Mouse (Mus musculus) MEL (cell line): ENCODE data around the gene Rbfox2.

Experiments
- CTCF ChIP-seq, 3 experiments: IDR thresholded peaks in 2 of 3; conservative IDR thresholded peaks in 1 of 3; 2 replicates each; pipeline ENCODE4 v1.5.1; 2011 to 2012; ENCODE audit warnings: low read length in 3 of 3, low read depth in 2 of 3, mild to moderate bottlenecking in 2 of 3, improper control_type of control experiment in 1 of 3, inconsistent platforms in 1 of 3, mixed read lengths in 1 of 3, moderate library complexity in 1 of 3; ENCODE audit not compliant: control insufficient read depth in 1 of 3, insufficient read depth in 1 of 3, poor library complexity in 1 of 3, severe bottlenecking in 1 of 3
- E2F4 ChIP-seq: IDR thresholded peaks from 2 replicates; pipeline ENCODE4 v1.6.1; 2011; ENCODE audit warnings: low read depth, low read length, improper control_type of control experiment, borderline replicate concordance
- ETS1 ChIP-seq: IDR thresholded peaks from 2 replicates; pipeline ENCODE4 v1.6.1; 2012; ENCODE audit warnings: low read depth, mild to moderate bottlenecking, inconsistent platforms, low read length, improper control_type of control experiment, moderate library complexity
- MAX ChIP-seq: IDR thresholded peaks from 2 replicates; pipeline ENCODE4 v1.6.1; 2011; ENCODE audit warnings: low read length, improper control_type of control experiment
- POLR2A ChIP-seq, 2 experiments: IDR thresholded peaks; 2 replicates each; pipeline ENCODE4 v1.6.1; 2011 to 2012; ENCODE audit warnings: low read length in 2 of 2, mild to moderate bottlenecking in 2 of 2, control low read depth in 1 of 2, improper control_type of control experiment in 1 of 2, low read depth in 1 of 2, moderate library complexity in 1 of 2; ENCODE audit not compliant: control insufficient read depth in 1 of 2, insufficient read depth in 1 of 2, poor library complexity in 1 of 2
- ZNF384 ChIP-seq: IDR thresholded peaks from 2 replicates; pipeline ENCODE4 v1.6.1; 2012; ENCODE audit warnings: low read depth, mild to moderate bottlenecking, inconsistent platforms, low read length, improper control_type of control experiment

- TF ChIP-seq ZNF384 (no peak), CTCF (IDR thresholded peaks at IDR 0.05 in 2 of 3, conservative IDR thresholded peaks at IDR 0.05 in 1 of 3; ENCODE audit: control insufficient read depth in 1 of 3, insufficient read depth in 1 of 3, low read depth in 2 of 3, low read length in 3 of 3, poor library complexity in 1 of 3, severe bottlenecking in 1 of 3) (no peak), ETS1 (no peak), POLR2A (IDR thresholded peaks at IDR 0.05; ENCODE audit: control insufficient read depth in 1 of 2, insufficient read depth in 1 of 2, low read depth in 1 of 2, low read length in 2 of 2, poor library complexity in 1 of 2) (no peak), MAX (no peak), E2F4 (no peak)
These were observed 199.5 kb downstream of the Rbfox2 start for GRCm38 (mm10) chr15:77107169-77107908.
